Mouse (Mus musculus): ENCODE data around the gene Akr1c18.

The Akr1c18 gene

GRCm38 (mm10) chr13:4101691-4102090 is 48.8 kb downstream of the Akr1c18 start:
- DNase-seq = no peak

Measured in lung, postnatal 14 days (tissue).